Mouse (Mus musculus): Measurements from ENCODE around the gene Pcolce. TPM values are rescaled to one million over a fixed set of nuclear protein-coding genes. Genes with fewer than 3 reads are reported as not detected.

The Pcolce gene
- polyA plus RNA-seq (2017; shearing (Covaris generic)): 1.0 TPM

GRCm38 (mm10) chr5:137613550-137613949 lies at the start of gene Pcolce:
Pcolce (minus strand) TSS chr5:137613784.

GRCm38 (mm10) chr5:137645652-137646091 lies 32.1 kb upstream of the Pcolce start, which contains the start of gene Irs3:
Irs3 (minus strand) TSS chr5:137645714.

GRCm38 (mm10) chr5:137641054-137641453 lies 27.5 kb upstream of the Pcolce start, which contains the start of gene Sap25:
Sap25 (plus strand) TSS chr5:137641334.

GRCm38 (mm10) chr5:137628498-137629305 lies 15.1 kb upstream of the Pcolce start, which contains the start of the genes Fbxo24, Lrch4 and Gm20605:
Fbxo24 (minus strand) TSS chr5:137629002.
Lrch4 (plus strand) TSS chr5:137629121.
Gm20605 (plus strand) TSS chr5:137629175.

GRCm38 (mm10) chr5:137600619-137601364 lies 12.8 kb downstream of the Pcolce start, which contains the start of gene Mospd3:
Mospd3 (minus strand) TSS chr5:137601058.

GRCm38 (mm10) chr5:137569665-137570064 lies 43.9 kb downstream of the Pcolce start, which contains the start of gene Tfr2:
Tfr2 (plus strand) TSS chr5:137569840.

Other genes with a start within 250 kb of the Pcolce start
- 0.31 TPM for gene Zan, start 136.7 kb downstream of the Pcolce start, polyA plus RNA-seq (2017; shearing (Covaris generic))
- gene Pop7, start 111.3 kb downstream of the Pcolce start, polyA plus RNA-seq (2017; shearing (Covaris generic)): 55.9 TPM
- 4.2 TPM for gene Gigyf1, start 95.2 kb downstream of the Pcolce start, polyA plus RNA-seq (2017; shearing (Covaris generic))
- gene Epo, start 80.5 kb downstream of the Pcolce start, polyA plus RNA-seq (2017; shearing (Covaris generic)): not detected
- gene Gnb2, start 80.3 kb downstream of the Pcolce start, polyA plus RNA-seq (2017; shearing (Covaris generic)): 123 TPM
- gene Actl6b, start 60.3 kb downstream of the Pcolce start, polyA plus RNA-seq (2017; shearing (Covaris generic)): not detected
- gene Tfr2, start 43.9 kb downstream of the Pcolce start, polyA plus RNA-seq (2017; shearing (Covaris generic)): 0.87 TPM
- 104 TPM for gene Mospd3, start 12.7 kb downstream of the Pcolce start, polyA plus RNA-seq (2017; shearing (Covaris generic))
- 0.86 TPM for gene Fbxo24, start 15.2 kb upstream of the Pcolce start, polyA plus RNA-seq (2017; shearing (Covaris generic))
- gene Lrch4, start 15.3 kb upstream of the Pcolce start, polyA plus RNA-seq (2017; shearing (Covaris generic)): 327 TPM
- 87.2 TPM for gene Gm20605, start 15.4 kb upstream of the Pcolce start, polyA plus RNA-seq (2017; shearing (Covaris generic))
- 141 TPM for gene Sap25, start 27.6 kb upstream of the Pcolce start, polyA plus RNA-seq (2017; shearing (Covaris generic))
- gene Irs3, start 31.9 kb upstream of the Pcolce start, polyA plus RNA-seq (2017; shearing (Covaris generic)): not detected
- gene Agfg2, start 70.9 kb upstream of the Pcolce start, polyA plus RNA-seq (2017; shearing (Covaris generic)): 21.6 TPM
- 0.98 TPM for gene Nyap1, start 127.8 kb upstream of the Pcolce start, polyA plus RNA-seq (2017; shearing (Covaris generic))
- 441 TPM for gene Tsc22d4, start 131.9 kb upstream of the Pcolce start, polyA plus RNA-seq (2017; shearing (Covaris generic))
- 21.1 TPM for gene Ppp1r35, start 165.1 kb upstream of the Pcolce start, polyA plus RNA-seq (2017; shearing (Covaris generic))
- 19.8 TPM for gene Mepce, start 173.9 kb upstream of the Pcolce start, polyA plus RNA-seq (2017; shearing (Covaris generic))
- 13.7 TPM for gene Zcwpw1, start 174.0 kb upstream of the Pcolce start, polyA plus RNA-seq (2017; shearing (Covaris generic))
- 1.3 TPM for gene Pilra, start 222.5 kb upstream of the Pcolce start, polyA plus RNA-seq (2017; shearing (Covaris generic))
- 0.58 TPM for gene Pilrb1, start 244.3 kb upstream of the Pcolce start, polyA plus RNA-seq (2017; shearing (Covaris generic))

All from CD4-positive, CD25-positive, alpha-beta regulatory T cell, adult 9 weeks (primary cell).